Mouse (Mus musculus) heart, postnatal 0 days (tissue): ENCODE data around the gene Klrb1a. TPM values are rescaled to one million over a fixed set of nuclear protein-coding genes. Genes with fewer than 3 reads are reported as not detected.

Source experiments
- ATAC-seq: fragments of 200-750 bp; cut with Nextera tagmentation; 2 replicates; pipeline ENCODE4 v1.8.0; 2017; ENCODE audit warnings: low read depth, moderate number of reproducible peaks, moderate library complexity; ENCODE audit not compliant: insufficient read depth
- DNase-seq: peaks from one replicate; pipeline ENCODE4 v3.0.0-alpha.2; 2016; ENCODE audit warnings: low spot score
- H3K27ac ChIP-seq: fragments of 300-500 bp; sonication (generic); 2 replicates; pipeline ENCODE4 v1.5.1; 2014; ENCODE audit warnings: low read depth, mild to moderate bottlenecking
- H3K27me3 ChIP-seq: fragments of 300-500 bp; sonication (generic); 2 replicates; pipeline ENCODE4 v1.6.1; 2014; ENCODE audit warnings: low read length, mixed read lengths; ENCODE audit not compliant: control insufficient read depth, insufficient read depth
- H3K36me3 ChIP-seq: fragments of 300-500 bp; sonication (generic); replicated peaks from 2 replicates; pipeline ENCODE4 v1.6.1; 2014; ENCODE audit warnings: low read length, mixed read lengths; ENCODE audit not compliant: control insufficient read depth, insufficient read depth
- H3K4me1 ChIP-seq: fragments of 300-500 bp; sonication (generic); 2 replicates; pipeline ENCODE4 v1.6.1; 2014; ENCODE audit warnings: antibody characterized with exemption; ENCODE audit not compliant: control insufficient read depth, insufficient read depth
- H3K4me2 ChIP-seq: fragments of 300-500 bp; sonication (generic); 2 replicates; pipeline ENCODE4 v1.6.1; 2014; ENCODE audit warnings: low read depth, mild to moderate bottlenecking, low read length, moderate library complexity
- H3K4me3 ChIP-seq: fragments of 300-500 bp; sonication (generic); 2 replicates; pipeline ENCODE4 v1.5.1; 2014; ENCODE audit warnings: low read depth, low read length
- H3K9ac ChIP-seq: fragments of 300-500 bp; sonication (generic); replicated peaks from 2 replicates; pipeline ENCODE4 v1.6.1; 2014; ENCODE audit warnings: low read depth, low read length, mixed read lengths
- H3K9me3 ChIP-seq: fragments of 300-500 bp; sonication (generic); replicated peaks from 2 replicates; pipeline ENCODE4 v1.6.1; 2016; ENCODE audit warnings: low read length; ENCODE audit not compliant: control insufficient read depth
- CTCF ChIP-seq: IDR thresholded peaks from 2 replicates; pipeline ENCODE4 v1.5.1; 2016; ENCODE audit warnings: antibody characterized with exemption, control low read depth, low read depth
- EP300 ChIP-seq: IDR thresholded peaks from 2 replicates; pipeline ENCODE4 v1.6.1; 2016; ENCODE audit warnings: antibody characterized with exemption, low read depth
- WGBS: fragments of 180-500 bp; shearing (Covaris S2); extraction: QIAGEN DNeasy Blood & Tissue Kit; methylation state at CpG from one replicate; pipeline ENCODE4 v1.1.7; 2014; 5-methylcytosine and 5-hydroxymethylcytosine counted together
- polyA plus RNA-seq: library from polyadenylated mRNA; unstranded; fragments of >200 nt; fragmentation: Nextera tagmentation; extraction: Ambion mirVana; gene quantifications from 2 replicates; pipeline ENCODE4 v1.2.1, GENCODE M21; 2015
- total RNA-seq: library from RNA; depleted of rRNA; stranded (reverse); fragments of >200 nt; gene quantifications from 2 replicates; pipeline ENCODE4 v1.2.3, GENCODE M21; 2014; ENCODE audit warnings: low replicate concordance; rRNA removed

The Klrb1a gene
- total and polyA plus RNA-seq, 2 experiments from 2014 or later, result not detected

DNA sequence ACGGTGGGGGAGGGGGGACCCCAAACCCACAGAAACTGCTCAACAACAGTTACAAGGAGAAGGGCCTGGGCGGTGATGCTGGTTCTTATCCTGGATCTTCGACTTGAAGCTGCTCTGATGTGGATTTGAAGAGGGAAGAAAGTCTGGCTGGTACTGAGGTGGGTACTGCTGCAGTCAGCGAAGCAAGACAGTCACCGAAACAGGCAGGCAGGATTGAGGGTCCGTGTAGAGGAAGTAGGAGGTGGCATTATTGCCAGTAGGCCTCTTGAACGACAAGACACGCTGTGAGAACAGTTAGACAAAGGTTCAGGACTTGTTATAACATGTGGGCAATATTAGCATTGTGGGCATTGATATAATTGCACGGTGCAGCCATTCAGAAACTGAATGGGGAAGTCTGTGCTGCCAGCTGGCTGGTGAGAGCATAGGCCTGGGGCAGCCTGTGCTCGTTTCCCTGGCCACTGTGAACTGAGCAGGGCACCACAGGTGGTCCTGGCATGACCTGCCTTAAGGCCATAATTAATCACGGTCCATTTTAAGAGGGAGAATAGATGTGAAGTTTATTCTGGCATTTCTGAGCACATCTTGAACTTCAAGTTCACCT lies 37.6 kb downstream of the Klrb1a start:
- Histone ChIP-seq H3K27me3 (no peaks in the 10 kb centered on the region), H3K36me3 (no peaks in the 10 kb centered on the region), H3K9ac (no peak overlapping the region), H3K4me1 (no peaks in the 10 kb centered on the region), H3K4me2 (no peak overlapping the region), H3K27ac (no peak overlapping the region), H3K4me3 (no peak overlapping the region), H3K9me3 (no peaks in the 10 kb centered on the region)
- WGBS, result 75% methylated on average over 11 of the region's 11 CpGs
- DNase-seq, result no peak
- no peak for ATAC-seq
- no peak for TF ChIP-seq EP300
- TF ChIP-seq CTCF, result no peak

DNA sequence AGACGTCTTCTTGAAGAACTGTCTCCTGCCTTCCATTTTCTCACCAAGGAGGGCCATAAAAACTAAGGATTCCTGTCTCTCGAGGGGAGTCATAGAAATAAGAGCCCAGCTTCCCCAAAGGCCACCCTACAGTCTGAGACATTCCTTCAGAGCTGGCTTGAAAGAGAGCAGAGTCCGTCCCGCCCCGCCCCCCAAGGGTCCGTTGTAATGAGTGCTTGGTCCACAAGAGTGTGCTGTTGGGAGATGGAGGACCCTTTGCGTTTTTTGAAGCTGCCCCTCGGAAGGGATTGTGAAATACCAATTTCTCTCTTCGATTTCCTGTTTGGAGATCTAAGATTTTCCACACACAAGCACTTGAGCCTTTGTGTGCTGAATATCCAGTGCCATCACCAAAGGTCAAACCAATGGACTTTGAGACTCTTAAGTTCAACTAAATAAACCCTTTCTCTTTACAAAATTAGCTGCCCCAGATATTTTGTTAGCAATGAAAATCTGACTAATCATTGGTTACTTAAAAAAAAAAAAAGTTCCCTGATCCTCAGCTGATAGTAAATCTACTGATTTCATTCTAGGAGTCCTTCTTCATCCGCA lies 39.2 kb downstream of the Klrb1a start:
- Histone ChIP-seq H3K27ac (no peak overlapping the region), H3K9ac (no peak overlapping the region), H3K36me3 (no peaks in the 10 kb centered on the region), H3K9me3 (no peaks in the 10 kb centered on the region), H3K4me1 (no peaks in the 10 kb centered on the region), H3K4me3 (no peak overlapping the region), H3K27me3 (no peaks in the 10 kb centered on the region), H3K4me2 (no peak overlapping the region)
- no peak for TF ChIP-seq EP300
- TF ChIP-seq CTCF, result peak; percentile 47
- 22% methylated on average over 10 of the region's 10 CpGs for WGBS
- ATAC-seq, result no peak
- DNase-seq, result no peak

DNA sequence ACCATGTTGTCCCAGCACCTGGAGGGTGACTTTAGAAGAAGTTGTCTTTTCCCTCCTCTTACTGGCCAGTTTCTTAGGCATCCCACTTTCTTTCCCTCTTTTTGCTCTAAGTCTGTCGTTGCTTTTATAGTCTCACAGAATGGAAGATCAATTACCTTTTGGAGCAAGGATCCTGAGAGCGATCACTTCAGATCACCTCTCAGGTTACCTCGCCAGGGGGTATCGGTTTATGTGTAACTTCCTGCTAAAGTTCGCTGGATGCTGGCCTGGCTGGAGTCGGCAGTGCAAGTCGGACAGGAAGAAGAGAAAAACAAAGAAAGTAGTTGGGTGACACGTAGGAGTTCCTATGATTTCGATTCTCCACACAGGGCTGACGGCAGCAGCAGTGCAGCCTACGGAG lies 41.8 kb downstream of the Klrb1a start, which contains the start of gene A2ml1:
Gene A2ml1, minus strand, starts transcription at position 101 of the 400 bp plus-strand sequence.
- DNase-seq (no peak), ATAC-seq (no peak)
- TF ChIP-seq EP300, result no peak
- no peak for TF ChIP-seq CTCF
- no peaks in the 10 kb centered on the region for H3K36me3 ChIP-seq
- no peaks in the 10 kb centered on the region for H3K27me3 ChIP-seq
- no peak within 1 kb of the TSS for H3K9ac ChIP-seq
- H3K4me3 ChIP-seq, result no peak within 1 kb of the TSS
- H3K27ac ChIP-seq, result no peak within 1 kb of the TSS
- 65% methylated on average over 11 of the region's 11 CpGs for WGBS
- no peak within 1 kb of the TSS for H3K4me2 ChIP-seq
- no peaks in the 10 kb centered on the region for H3K4me1 ChIP-seq
- H3K9me3 ChIP-seq, result no peaks in the 10 kb centered on the region

DNA sequence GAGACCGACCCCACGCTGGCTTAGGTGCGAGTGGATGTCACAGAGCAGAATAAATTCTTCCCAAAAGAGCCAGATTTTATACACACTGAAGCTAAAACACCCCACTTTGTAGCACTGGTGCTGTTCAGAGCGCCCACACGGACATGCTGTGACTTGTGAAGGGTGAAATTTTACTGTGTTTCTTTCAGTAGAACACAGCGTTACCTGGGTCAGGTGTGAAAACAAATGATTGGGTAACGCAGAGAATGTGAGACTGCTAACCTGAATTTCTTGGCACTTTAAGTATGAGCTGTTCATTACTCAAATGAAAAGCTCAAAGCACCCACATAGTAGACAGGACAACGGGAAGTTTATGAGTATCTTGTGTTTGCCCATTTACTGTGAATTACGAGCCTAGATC lies 46.0 kb downstream of the Klrb1a start:
- no peak for DNase-seq
- TF ChIP-seq EP300 (no peak), CTCF (no peak)
- no peak for ATAC-seq
- Histone ChIP-seq H3K36me3 (no peaks in the 10 kb centered on the region), H3K9me3 (no peaks in the 10 kb centered on the region), H3K9ac (no peak overlapping the region), H3K4me3 (no peak overlapping the region), H3K27ac (no peak overlapping the region), H3K4me2 (no peak overlapping the region), H3K4me1 (no peaks in the 10 kb centered on the region), H3K27me3 (no peaks in the 10 kb centered on the region)
- 76% methylated on average over 9 of the region's 9 CpGs for WGBS

DNA sequence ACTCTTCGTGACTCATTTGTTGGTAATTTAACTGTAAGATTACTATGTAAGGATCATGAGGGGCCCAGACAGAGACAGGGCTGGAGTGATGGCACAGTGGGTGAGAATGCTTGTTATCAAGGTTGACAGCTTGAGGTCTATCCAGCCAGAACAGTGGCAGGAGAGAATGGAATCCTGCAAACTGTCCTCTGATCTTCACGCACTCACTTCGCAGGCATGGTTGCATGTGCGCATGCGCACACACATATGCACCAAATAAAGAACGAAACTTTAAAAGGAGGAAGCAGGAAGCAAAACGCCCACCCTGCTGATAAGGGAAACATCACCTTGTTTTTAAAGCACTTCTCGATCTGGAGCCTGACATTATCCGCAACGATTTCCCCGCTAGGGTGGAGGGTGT lies 56.7 kb downstream of the Klrb1a start:
- no peak overlapping the region for H3K4me3 ChIP-seq
- H3K9ac ChIP-seq, result no peak overlapping the region
- ATAC-seq (no peak), DNase-seq (no peak)
- H3K4me1 ChIP-seq, result no peaks in the 10 kb centered on the region
- H3K4me2 ChIP-seq, result no peak overlapping the region
- WGBS, result 84% methylated on average over 11 of the region's 11 CpGs
- H3K27me3 ChIP-seq, result no peaks in the 10 kb centered on the region
- H3K9me3 ChIP-seq, result 0 out of 2 replicates have a peak, but pooled peaks cover 5% of the 10 kb centered on the region
- no peak for TF ChIP-seq CTCF
- TF ChIP-seq EP300, result no peak
- H3K36me3 ChIP-seq, result no peaks in the 10 kb centered on the region
- H3K27ac ChIP-seq, result no peak overlapping the region

Other genes with a start within 250 kb of the Klrb1a start
- not detected in 2 replicates for gene Tex52, start 248.1 kb downstream of the Klrb1a start, total RNA-seq
- not detected in 2 replicates for gene Tex52, start 248.1 kb downstream of the Klrb1a start, polyA plus RNA-seq
- gene Gm44596, start 248.0 kb downstream of the Klrb1a start, total RNA-seq, result not detected in 2 replicates
- not detected in 2 replicates for gene Gm44596, start 248.0 kb downstream of the Klrb1a start, polyA plus RNA-seq
- 0.85 and 8.2 TPM in 2 replicates for gene Nrip2, start 224.2 kb downstream of the Klrb1a start, total RNA-seq
- 1.6 and 2.2 TPM in 2 replicates for gene Nrip2, start 224.2 kb downstream of the Klrb1a start, polyA plus RNA-seq
- gene Itfg2, start 198.6 kb downstream of the Klrb1a start, total RNA-seq, result 29.2 and 62.3 TPM in 2 replicates
- 22.0 and 22.6 TPM in 2 replicates for gene Itfg2, start 198.6 kb downstream of the Klrb1a start, polyA plus RNA-seq
- gene Fkbp4, start 184.9 kb downstream of the Klrb1a start, total RNA-seq, result 148 and 154 TPM in 2 replicates
- gene Fkbp4, start 184.9 kb downstream of the Klrb1a start, polyA plus RNA-seq, result 217 and 226 TPM in 2 replicates
- gene Pzp, start 96.8 kb downstream of the Klrb1a start, total RNA-seq, result 0.27 and 0.85 TPM in 2 replicates
- gene Pzp, start 96.8 kb downstream of the Klrb1a start, polyA plus RNA-seq, result 0.96 and 1.00 TPM in 2 replicates
- 1.4 TPM in 1 of 2 replicates, not detected in the other for gene A2ml1, start 41.9 kb downstream of the Klrb1a start, total RNA-seq
- gene A2ml1, start 41.9 kb downstream of the Klrb1a start, polyA plus RNA-seq, result 0.30 and 0.73 TPM in 2 replicates
- not detected in 2 replicates for gene Clec2h, start 38.9 kb upstream of the Klrb1a start, total RNA-seq
- gene Clec2h, start 38.9 kb upstream of the Klrb1a start, polyA plus RNA-seq, result not detected in 2 replicates
- not detected in 2 replicates for gene Klrb1, start 99.5 kb upstream of the Klrb1a start, total RNA-seq
- not detected in 2 replicates for gene Klrb1, start 99.5 kb upstream of the Klrb1a start, polyA plus RNA-seq
- gene Klrb1c, start 165.7 kb upstream of the Klrb1a start, total RNA-seq, result not detected in 2 replicates
- not detected in 2 replicates for gene Klrb1c, start 165.7 kb upstream of the Klrb1a start, polyA plus RNA-seq
- not detected in 2 replicates for gene Gm44511, start 202.8 kb upstream of the Klrb1a start, total RNA-seq
- not detected in 2 replicates for gene Gm44511, start 202.8 kb upstream of the Klrb1a start, polyA plus RNA-seq
- not detected in 2 replicates for gene Klrb1b, start 202.8 kb upstream of the Klrb1a start, total RNA-seq
- not detected in 2 replicates for gene Klrb1b, start 202.8 kb upstream of the Klrb1a start, polyA plus RNA-seq